Mouse (Mus musculus): Measurements from ENCODE around the gene Ppp2r2c. TPM values are rescaled to one million over a fixed set of nuclear protein-coding genes. Genes with fewer than 3 reads are reported as not detected.

Gene Ppp2r2c
- total RNA-seq, 2 experiments from 2014 or later = 0.19 to 0.25 TPM

- no peak for DNase-seq
Measured at GRCm38 (mm10) chr5:36898415-36899109, 30.2 kb downstream of the Ppp2r2c start.

- no peak for DNase-seq
Measured at GRCm38 (mm10) chr5:36899392-36899791, 31.1 kb downstream of the Ppp2r2c start.

- peak; percentile 52 for DNase-seq
Measured at GRCm38 (mm10) chr5:36900189-36900619, 31.9 kb downstream of the Ppp2r2c start.

GRCm38 (mm10) chr5:36902807-36903206 lies 34.5 kb downstream of the Ppp2r2c start:
- DNase-seq = no peak

GRCm38 (mm10) chr5:36904131-36904530 lies 35.8 kb downstream of the Ppp2r2c start:
- DNase-seq = no peak

- no peak for DNase-seq
Measured at GRCm38 (mm10) chr5:36904703-36905102, 36.4 kb downstream of the Ppp2r2c start.

- DNase-seq = peak; percentile 40
Measured at GRCm38 (mm10) chr5:36905216-36905615, 36.9 kb downstream of the Ppp2r2c start.

GRCm38 (mm10) chr5:36907695-36908094 lies 39.4 kb downstream of the Ppp2r2c start:
- DNase-seq = no peak

GRCm38 (mm10) chr5:36909545-36909944 lies 41.2 kb downstream of the Ppp2r2c start:
- DNase-seq = no peak

- no peak for DNase-seq
Measured at GRCm38 (mm10) chr5:36910980-36911379, 42.7 kb downstream of the Ppp2r2c start.

GRCm38 (mm10) chr5:36911759-36912352 lies 43.5 kb downstream of the Ppp2r2c start:
- DNase-seq = no peak

GRCm38 (mm10) chr5:36912602-36913310 lies 44.4 kb downstream of the Ppp2r2c start:
- no peak for DNase-seq

- DNase-seq = no peak
Measured at GRCm38 (mm10) chr5:36915256-36915655, 46.9 kb downstream of the Ppp2r2c start.

- DNase-seq = no peak
Measured at GRCm38 (mm10) chr5:36916581-36916980, 48.3 kb downstream of the Ppp2r2c start.

GRCm38 (mm10) chr5:36917245-36917644 lies 48.9 kb downstream of the Ppp2r2c start:
- DNase-seq = no peak

- DNase-seq = no peak
Measured at GRCm38 (mm10) chr5:36918016-36918415, 49.7 kb downstream of the Ppp2r2c start.

GRCm38 (mm10) chr5:36920072-36920471 lies 51.8 kb downstream of the Ppp2r2c start:
- peak; percentile 43 for DNase-seq

GRCm38 (mm10) chr5:36921871-36922270 lies 53.6 kb downstream of the Ppp2r2c start:
- DNase-seq = no peak

- no peak for DNase-seq
Measured at GRCm38 (mm10) chr5:36922811-36923210, 54.5 kb downstream of the Ppp2r2c start.

- peak; percentile 51 for DNase-seq
Measured at GRCm38 (mm10) chr5:36923826-36924700, 55.8 kb downstream of the Ppp2r2c start.

GRCm38 (mm10) chr5:36928701-36929100 lies 60.4 kb downstream of the Ppp2r2c start:
- DNase-seq = no peak

GRCm38 (mm10) chr5:36929376-36929775 lies 61.1 kb downstream of the Ppp2r2c start:
- DNase-seq = no peak

- DNase-seq = no peak
Measured at GRCm38 (mm10) chr5:36933383-36933782, 65.1 kb downstream of the Ppp2r2c start.
